Mouse (Mus musculus): ENCODE results near the gene Ankrd66. TPM values are rescaled to one million over a fixed set of nuclear protein-coding genes. Genes with fewer than 3 reads are reported as not detected.

Ankrd66 gene
- polyA plus RNA-seq, 1 experiment from 2014 or later: not detected

GRCm38 (mm10) chr17:43569287-43569686 is 25.8 kb upstream of the Ankrd66 start:
- Histone ChIP-seq H3K4me2 (ENCODE audit: low read depth, low read length) (no peak overlapping the region), H3K9ac (ENCODE audit: low read length) (no peak overlapping the region), H3K36me3 (ENCODE audit: control insufficient read depth, insufficient read depth) (no peaks in the 10 kb centered on the region), H3K27me3 (ENCODE audit: control insufficient read depth, insufficient read depth, low read length) (no peaks in the 10 kb centered on the region), H3K4me1 (ENCODE audit: control insufficient read depth, insufficient read depth, low read length) (0 out of 2 replicates have a peak, but pooled peaks cover 3% of the 10 kb centered on the region), H3K9me3 (replicated peaks; ENCODE audit: control insufficient read depth, low read length) (no peaks in the 10 kb centered on the region), H3K4me3 (ENCODE audit: low read length) (no peak overlapping the region), H3K27ac (ENCODE audit: low read length) (no peak overlapping the region)
- WGBS: 57% methylated on average over 7 of the region's 7 CpGs
- no peak for ATAC-seq (replicated peaks; ENCODE audit: extremely low read depth, insufficient read depth, low FRiP score)

- ATAC-seq (replicated peaks; ENCODE audit: extremely low read depth, insufficient read depth, low FRiP score): peak; percentile 83
- Histone ChIP-seq H3K27ac (ENCODE audit: low read length) (no peak within 1 kb of the TSS), H3K4me1 (ENCODE audit: control insufficient read depth, insufficient read depth, low read length) (0 out of 2 replicates have a peak, but pooled peaks cover 3% of the 10 kb centered on the region)
Measured at GRCm38 (mm10) chr17:43567992-43568888, 24.8 kb upstream of the Ankrd66 start, which contains the start of gene Pla2g7. Gene Pla2g7, plus strand, starts transcription at chr17:43568098.

DNA sequence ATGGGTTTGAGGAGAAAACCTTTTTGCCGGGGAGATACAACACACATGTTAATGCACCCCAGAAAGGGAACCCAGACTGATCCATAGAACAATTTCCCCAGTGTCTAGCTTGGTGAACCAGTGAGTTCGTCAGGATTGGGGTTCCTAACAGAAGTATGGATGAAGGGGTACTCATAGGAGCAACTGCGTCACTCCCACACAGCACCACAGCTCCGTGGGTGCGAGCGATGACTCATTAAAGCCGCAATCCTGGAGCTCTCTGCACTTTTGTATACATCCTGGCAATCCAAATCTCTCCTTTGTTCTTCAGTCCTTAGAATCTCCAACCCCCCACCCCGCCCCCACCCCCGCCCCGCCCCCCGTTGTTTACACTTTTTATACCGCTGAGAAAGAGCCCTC is 24.2 kb upstream of the Ankrd66 start:
- H3K36me3 ChIP-seq (ENCODE audit: control insufficient read depth, insufficient read depth): no peaks in the 10 kb centered on the region
- no peaks in the 10 kb centered on the region; the same call in 1 of the 2 replicates for H3K9me3 ChIP-seq (replicated peaks; ENCODE audit: control insufficient read depth, low read length)
- peak overlapping the region; percentile 72 for H3K9ac ChIP-seq (ENCODE audit: low read length)
- WGBS: 20% methylated on average over 12 of the region's 12 CpGs
- no peak overlapping the region for H3K27ac ChIP-seq (ENCODE audit: low read length)
- no peaks in the 10 kb centered on the region for H3K27me3 ChIP-seq (ENCODE audit: control insufficient read depth, insufficient read depth, low read length)
- ATAC-seq (replicated peaks; ENCODE audit: extremely low read depth, insufficient read depth, low FRiP score): no peak
- peak overlapping the region; percentile 96 for H3K4me2 ChIP-seq (ENCODE audit: low read depth, low read length)
- peak overlapping the region; percentile 62 for H3K4me3 ChIP-seq (ENCODE audit: low read length)
- H3K4me1 ChIP-seq (ENCODE audit: control insufficient read depth, insufficient read depth, low read length): 0 out of 2 replicates have a peak, but pooled peaks cover 3% of the 10 kb centered on the region

More at GRCm38 (mm10) chr17:43567992-43568888, 24.8 kb upstream of the Ankrd66 start, which contains the start of gene Pla2g7:
- Histone ChIP-seq H3K4me2 (ENCODE audit: low read depth, low read length) (peak within 1 kb of the TSS; percentile 96), H3K9ac (ENCODE audit: low read length) (peak within 1 kb of the TSS; percentile 72), H3K4me3 (ENCODE audit: low read length) (peak within 1 kb of the TSS; percentile 62), H3K27me3 (ENCODE audit: control insufficient read depth, insufficient read depth, low read length) (no peaks in the 10 kb centered on the region), H3K36me3 (ENCODE audit: control insufficient read depth, insufficient read depth) (no peaks in the 10 kb centered on the region), H3K9me3 (replicated peaks; ENCODE audit: control insufficient read depth, low read length) (no peaks in the 10 kb centered on the region; the same call in 1 of the 2 replicates)
- 2% methylated on average over 34 of the region's 34 CpGs for WGBS

GRCm38 (mm10) chr17:43563192-43563987 is 20.0 kb upstream of the Ankrd66 start:
- Histone ChIP-seq H3K4me1 (ENCODE audit: control insufficient read depth, insufficient read depth, low read length) (no peaks in the 10 kb centered on the region), H3K36me3 (ENCODE audit: control insufficient read depth, insufficient read depth) (no peaks in the 10 kb centered on the region), H3K9ac (ENCODE audit: low read length) (no peak overlapping the region), H3K9me3 (replicated peaks; ENCODE audit: control insufficient read depth, low read length) (peaks cover 2% of the 10 kb centered on the region; the same call in 1 of the 2 replicates), H3K4me2 (ENCODE audit: low read depth, low read length) (no peak overlapping the region), H3K27ac (ENCODE audit: low read length) (no peak overlapping the region), H3K27me3 (ENCODE audit: control insufficient read depth, insufficient read depth, low read length) (no peaks in the 10 kb centered on the region), H3K4me3 (ENCODE audit: low read length) (no peak overlapping the region)
- no peak for ATAC-seq (replicated peaks; ENCODE audit: extremely low read depth, insufficient read depth, low FRiP score)
- 82% methylated on average over 7 of the region's 7 CpGs for WGBS

- Histone ChIP-seq H3K27me3 (ENCODE audit: control insufficient read depth, insufficient read depth, low read length) (no peaks in the 10 kb centered on the region), H3K4me3 (ENCODE audit: low read length) (no peak overlapping the region), H3K4me2 (ENCODE audit: low read depth, low read length) (no peak overlapping the region), H3K9me3 (replicated peaks; ENCODE audit: control insufficient read depth, low read length) (peaks cover 2% of the 10 kb centered on the region; the same call in 1 of the 2 replicates), H3K36me3 (ENCODE audit: control insufficient read depth, insufficient read depth) (no peaks in the 10 kb centered on the region), H3K9ac (ENCODE audit: low read length) (no peak overlapping the region), H3K4me1 (ENCODE audit: control insufficient read depth, insufficient read depth, low read length) (peaks cover 18% of the 10 kb centered on the region), H3K27ac (ENCODE audit: low read length) (no peak overlapping the region)
- ATAC-seq (replicated peaks; ENCODE audit: extremely low read depth, insufficient read depth, low FRiP score): no peak
- 82% methylated on average over 3 of the region's 3 CpGs for WGBS
Measured at GRCm38 (mm10) chr17:43558678-43559077, 15.2 kb upstream of the Ankrd66 start.

- Histone ChIP-seq H3K27me3 (ENCODE audit: control insufficient read depth, insufficient read depth, low read length) (no peaks in the 10 kb centered on the region), H3K4me2 (ENCODE audit: low read depth, low read length) (no peak overlapping the region), H3K9ac (ENCODE audit: low read length) (no peak overlapping the region), H3K4me3 (ENCODE audit: low read length) (no peak overlapping the region), H3K4me1 (ENCODE audit: control insufficient read depth, insufficient read depth, low read length) (peaks cover 18% of the 10 kb centered on the region), H3K36me3 (ENCODE audit: control insufficient read depth, insufficient read depth) (no peaks in the 10 kb centered on the region), H3K9me3 (replicated peaks; ENCODE audit: control insufficient read depth, low read length) (0 out of 2 replicates have a peak, but pooled peaks cover 2% of the 10 kb centered on the region), H3K27ac (ENCODE audit: low read length) (no peak overlapping the region)
- ATAC-seq (replicated peaks; ENCODE audit: extremely low read depth, insufficient read depth, low FRiP score): peak; percentile 68
- 48% methylated on average over 6 of the region's 6 CpGs for WGBS
Measured at GRCm38 (mm10) chr17:43557541-43558090, 14.2 kb upstream of the Ankrd66 start.

- ATAC-seq (replicated peaks; ENCODE audit: extremely low read depth, insufficient read depth, low FRiP score): no peak
- Histone ChIP-seq H3K9ac (ENCODE audit: low read length) (no peak overlapping the region), H3K4me2 (ENCODE audit: low read depth, low read length) (no peak overlapping the region)
Measured at GRCm38 (mm10) chr17:43557104-43557503, 13.7 kb upstream of the Ankrd66 start.

GRCm38 (mm10) chr17:43554516-43555403 is 11.3 kb upstream of the Ankrd66 start:
- peak; percentile 74 for ATAC-seq (replicated peaks; ENCODE audit: extremely low read depth, insufficient read depth, low FRiP score)
- H3K9ac ChIP-seq (ENCODE audit: low read length): no peak overlapping the region
- no peaks in the 10 kb centered on the region for H3K27me3 ChIP-seq (ENCODE audit: control insufficient read depth, insufficient read depth, low read length)
- H3K4me2 ChIP-seq (ENCODE audit: low read depth, low read length): no peak overlapping the region
- 34% methylated on average over 12 of the region's 12 CpGs for WGBS
- no peak overlapping the region for H3K27ac ChIP-seq (ENCODE audit: low read length)
- no peak overlapping the region for H3K4me3 ChIP-seq (ENCODE audit: low read length)
- no peaks in the 10 kb centered on the region for H3K9me3 ChIP-seq (replicated peaks; ENCODE audit: control insufficient read depth, low read length)
- H3K36me3 ChIP-seq (ENCODE audit: control insufficient read depth, insufficient read depth): no peaks in the 10 kb centered on the region
- peaks cover 18% of the 10 kb centered on the region for H3K4me1 ChIP-seq (ENCODE audit: control insufficient read depth, insufficient read depth, low read length)

More at GRCm38 (mm10) chr17:43557104-43557503, 13.7 kb upstream of the Ankrd66 start:
- no peaks in the 10 kb centered on the region for H3K36me3 ChIP-seq (ENCODE audit: control insufficient read depth, insufficient read depth)
- 82% methylated on average over 4 of the region's 4 CpGs for WGBS
- no peak overlapping the region for H3K27ac ChIP-seq (ENCODE audit: low read length)
- H3K4me3 ChIP-seq (ENCODE audit: low read length): no peak overlapping the region
- peaks cover 18% of the 10 kb centered on the region for H3K4me1 ChIP-seq (ENCODE audit: control insufficient read depth, insufficient read depth, low read length)
- no peaks in the 10 kb centered on the region for H3K27me3 ChIP-seq (ENCODE audit: control insufficient read depth, insufficient read depth, low read length)
- H3K9me3 ChIP-seq (replicated peaks; ENCODE audit: control insufficient read depth, low read length): no peaks in the 10 kb centered on the region
